Mouse (Mus musculus): Measurements from ENCODE around the gene Ccr9. TPM values are rescaled to one million over a fixed set of nuclear protein-coding genes. Genes with fewer than 3 reads are reported as not detected.

The Ccr9 gene
- total RNA-seq, 2 experiments from 2014 or later = 0.15 TPM; not detected in 1

- TF ChIP-seq CTCF (conservative IDR thresholded peaks at IDR 0.05) = no peak
- H3K4me3 ChIP-seq = no peak overlapping the region
- H3K27ac ChIP-seq = no peak overlapping the region
- DNase-seq (ENCODE audit: low spot score in 2 of 2) = no peak
Measured at GRCm38 (mm10) chr9:123826631-123827030, 148.4 kb downstream of the Ccr9 start.

GRCm38 (mm10) chr9:123828916-123829315 lies 150.7 kb downstream of the Ccr9 start:
- Histone ChIP-seq H3K4me3 (no peak overlapping the region), H3K27ac (no peak overlapping the region)
- no peak for DNase-seq (ENCODE audit: low spot score in 2 of 2)
- TF ChIP-seq CTCF (conservative IDR thresholded peaks at IDR 0.05) = no peak

Other genes starting within 250 kb of the Ccr9 start
- 1 to 10 TPM; 5.7 to 7.6 TPM for gene Limd1, start 199.7 kb upstream of the Ccr9 start, total RNA-seq (2021)
- gene Sacm1l, start 148.7 kb upstream of the Ccr9 start, total RNA-seq (2021) = 10 to 100 TPM; 53.7 to 56.8 TPM
- under 1 TPM; 0.22 to 0.51 TPM for gene Slc6a20b, start 45.9 kb upstream of the Ccr9 start, total RNA-seq (2021)
- 10 to 100 TPM; 11.5 to 15.7 TPM for gene Slc6a20a, start 446 bp downstream of the Ccr9 start, total RNA-seq (2021)
- gene Lztfl1, start 39.3 kb downstream of the Ccr9 start, total RNA-seq (2021) = 10 to 100 TPM; 62.4 to 69.3 TPM
- gene Cxcr6, start 128.0 kb downstream of the Ccr9 start, total RNA-seq (2021) = not detected
- gene Fyco1, start 173.5 kb downstream of the Ccr9 start, total RNA-seq (2021) = 10 to 100 TPM; 44.7 to 49.6 TPM
- not detected for gene Xcr1, start 183.6 kb downstream of the Ccr9 start, total RNA-seq (2021)